Mouse (Mus musculus): ENCODE measurements at regions not wholly inside any gene's neighbourhood (a gene's known extent, or its start where the extent isn't known, plus 50 kb on each side); places are given as distances from the start of the nearest gene placed in this dataset.

- ATAC-seq (ENCODE audit: low FRiP score) (no peak), DNase-seq (ENCODE audit: low spot score) (no peak)
- Histone ChIP-seq H3K9me3 (ENCODE audit: control insufficient read depth, low read length) (no peaks in the 10 kb centered on the region), H3K36me3 (replicated peaks; ENCODE audit: control insufficient read depth, insufficient read depth) (no peaks in the 10 kb centered on the region), H3K27ac (no peak overlapping the region), H3K4me2 (replicated peaks) (no peak overlapping the region), H3K4me1 (replicated peaks; ENCODE audit: control insufficient read depth, insufficient read depth, low read length) (no peaks in the 10 kb centered on the region), H3K4me3 (replicated peaks; ENCODE audit: low read length) (no peak overlapping the region), H3K27me3 (ENCODE audit: control insufficient read depth, insufficient read depth, low read length) (no peaks in the 10 kb centered on the region), H3K9ac (no peak overlapping the region)
- WGBS, result 90% methylated on average over 3 of the region's 3 CpGs
These were observed 375.6 kb upstream of the Tfap2d start for GRCm38 (mm10) chr1:18727259-18727658.

DNA sequence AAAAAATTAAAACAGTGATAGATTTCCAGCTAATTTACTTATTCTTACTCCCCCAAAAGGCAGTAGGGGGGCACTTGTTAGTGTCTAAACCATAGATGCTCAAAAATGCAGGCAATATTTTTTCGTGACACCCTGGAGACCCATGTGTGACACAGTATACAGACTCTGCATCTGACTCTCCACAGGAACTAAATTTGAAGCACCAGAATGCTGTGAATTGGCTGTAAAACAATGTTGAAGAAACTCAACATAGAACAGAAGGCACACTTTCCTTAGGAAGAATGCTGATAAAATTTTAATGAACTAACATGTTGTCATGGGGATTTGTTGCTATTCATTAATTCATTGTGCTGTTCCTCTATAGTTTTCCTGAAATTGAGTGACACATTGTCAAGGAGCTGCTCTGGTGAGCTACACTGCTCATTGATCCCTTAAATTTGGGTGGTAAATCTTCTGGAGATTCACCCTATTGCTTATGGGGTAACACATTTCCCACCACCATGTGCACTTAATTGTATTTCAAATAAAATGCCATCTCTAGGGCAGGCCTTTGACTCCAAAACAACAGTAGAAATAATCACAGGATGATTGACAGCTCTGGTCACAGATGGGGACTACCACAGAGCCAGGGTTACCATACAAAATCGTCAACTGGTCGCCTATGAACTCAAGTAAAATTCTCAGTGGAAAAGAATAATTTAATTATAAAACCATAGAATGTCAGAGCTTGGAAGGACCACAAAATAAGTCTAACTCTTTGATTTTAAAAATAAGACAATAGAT lies 344.3 kb upstream of the Tfap2d start:
- no peak overlapping the region for H3K4me2 ChIP-seq (replicated peaks)
- no peaks in the 10 kb centered on the region for H3K27me3 ChIP-seq (ENCODE audit: control insufficient read depth, insufficient read depth, low read length)
- no peak for DNase-seq (ENCODE audit: low spot score)
- H3K9ac ChIP-seq, result no peak overlapping the region
- H3K36me3 ChIP-seq (replicated peaks; ENCODE audit: control insufficient read depth, insufficient read depth), result no peaks in the 10 kb centered on the region
- H3K9me3 ChIP-seq (ENCODE audit: control insufficient read depth, low read length), result no peaks in the 10 kb centered on the region
- ATAC-seq (ENCODE audit: low FRiP score), result peak; percentile 85
- 35% methylated on average over 3 of the region's 3 CpGs for WGBS
- no peak overlapping the region for H3K27ac ChIP-seq
- no peaks in the 10 kb centered on the region for H3K4me1 ChIP-seq (replicated peaks; ENCODE audit: control insufficient read depth, insufficient read depth, low read length)
- H3K4me3 ChIP-seq (replicated peaks; ENCODE audit: low read length), result no peak overlapping the region

- no peaks in the 10 kb centered on the region for H3K4me1 ChIP-seq (replicated peaks; ENCODE audit: control insufficient read depth, insufficient read depth, low read length)
- no peak overlapping the region for H3K27ac ChIP-seq
- H3K4me2 ChIP-seq (replicated peaks), result no peak overlapping the region
- H3K4me3 ChIP-seq (replicated peaks; ENCODE audit: low read length), result no peak overlapping the region
- DNase-seq (ENCODE audit: low spot score) (no peak), ATAC-seq (ENCODE audit: low FRiP score) (no peak)
- H3K9me3 ChIP-seq (ENCODE audit: control insufficient read depth, low read length), result no peaks in the 10 kb centered on the region
- H3K9ac ChIP-seq, result no peak overlapping the region
- H3K36me3 ChIP-seq (replicated peaks; ENCODE audit: control insufficient read depth, insufficient read depth), result no peaks in the 10 kb centered on the region
- WGBS, result 67% methylated on average over 1 of the region's 1 CpGs
- no peaks in the 10 kb centered on the region for H3K27me3 ChIP-seq (ENCODE audit: control insufficient read depth, insufficient read depth, low read length)
These were observed 309.2 kb upstream of the Tfap2d start for GRCm38 (mm10) chr1:18793639-18794038.

All from hindbrain, embryonic 14.5 days (tissue).